Mouse (Mus musculus): Measurements from ENCODE around the gene Slc25a25. TPM values are rescaled to one million over a fixed set of nuclear protein-coding genes. Genes with fewer than 3 reads are reported as not detected.

Slc25a25 gene
- polyA plus RNA-seq, 1 experiment from 2014 or later: 17.8 TPM

DNA sequence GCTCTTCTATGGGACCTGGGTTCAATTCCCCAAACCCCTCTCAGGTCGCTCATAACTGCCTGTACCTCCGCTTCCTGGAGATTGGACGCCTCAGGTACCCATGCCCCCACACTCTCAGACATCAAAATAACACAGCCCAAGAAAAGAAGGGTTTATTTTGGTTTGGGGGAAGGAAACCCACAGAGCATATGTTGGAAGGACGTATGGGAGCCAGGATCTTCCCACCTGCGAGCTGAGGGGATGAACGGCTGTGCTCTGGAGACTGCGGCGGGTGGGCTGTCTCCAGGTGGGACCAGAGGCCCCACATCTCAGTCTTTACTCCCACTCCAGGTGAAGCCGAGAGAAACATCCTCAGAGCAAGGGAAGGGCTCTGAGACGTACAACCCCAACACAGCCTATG, 74.3 kb downstream of the Slc25a25 start:
- Histone ChIP-seq H3K27me3 (replicated peaks; ENCODE audit: control insufficient read depth, insufficient read depth, low read length) (no peaks in the 10 kb centered on the region), H3K9me3 (ENCODE audit: control insufficient read depth, low read length) (no peaks in the 10 kb centered on the region), H3K4me3 (ENCODE audit: low read depth, low read length) (no peak overlapping the region), H3K4me1 (replicated peaks; ENCODE audit: control insufficient read depth, insufficient read depth, low read length) (no peaks in the 10 kb centered on the region), H3K4me2 (ENCODE audit: low read length) (no peak overlapping the region), H3K36me3 (ENCODE audit: control insufficient read depth, insufficient read depth, low read length) (peaks cover 68% of the 10 kb centered on the region), H3K27ac (ENCODE audit: low read depth) (no peak overlapping the region), H3K9ac (ENCODE audit: low read length) (no peak overlapping the region)
- ATAC-seq (replicated peaks; ENCODE audit: low FRiP score, low TSS enrichment, low read depth) (no peak), DNase-seq (ENCODE audit: low spot score) (no peak)
- WGBS: 93% methylated on average over 10 of the region's 10 CpGs

DNA sequence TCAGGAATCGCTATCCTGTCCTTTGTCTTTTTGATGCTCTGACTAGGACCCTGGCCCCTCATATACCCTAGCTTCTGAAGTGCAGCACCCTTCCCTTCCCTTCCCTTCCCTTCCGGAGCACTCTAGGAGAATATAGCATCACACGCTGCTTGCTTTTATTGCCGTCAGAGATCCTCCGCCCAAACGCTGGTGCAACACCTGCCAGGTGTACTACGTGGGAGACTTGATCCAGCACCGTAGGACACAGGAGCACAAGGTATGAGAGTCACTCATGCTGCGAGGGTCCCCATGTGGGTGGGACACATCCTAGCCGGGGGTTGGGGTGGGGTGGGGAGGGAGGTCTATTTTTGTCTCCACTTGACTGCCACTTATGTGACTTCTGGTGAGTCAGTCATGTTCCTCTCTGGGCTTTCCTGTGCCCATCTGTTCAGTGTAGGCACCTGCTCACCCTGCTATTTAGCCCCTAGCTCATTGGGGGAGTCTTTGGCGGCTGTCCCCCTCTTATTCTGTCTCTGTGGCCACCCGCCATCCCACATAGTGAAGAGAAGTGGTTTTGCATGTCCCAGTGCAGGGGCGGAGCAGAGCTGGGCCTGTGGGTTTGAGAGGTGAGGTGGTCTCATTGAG, 75.8 kb downstream of the Slc25a25 start:
- WGBS: 92% methylated on average over 13 of the region's 13 CpGs
- Histone ChIP-seq H3K36me3 (ENCODE audit: control insufficient read depth, insufficient read depth, low read length) (peaks cover 82% of the 10 kb centered on the region), H3K4me2 (ENCODE audit: low read length) (no peak overlapping the region), H3K9me3 (ENCODE audit: control insufficient read depth, low read length) (no peaks in the 10 kb centered on the region), H3K9ac (ENCODE audit: low read length) (no peak overlapping the region), H3K4me1 (replicated peaks; ENCODE audit: control insufficient read depth, insufficient read depth, low read length) (no peaks in the 10 kb centered on the region), H3K27me3 (replicated peaks; ENCODE audit: control insufficient read depth, insufficient read depth, low read length) (no peaks in the 10 kb centered on the region), H3K4me3 (ENCODE audit: low read depth, low read length) (no peak overlapping the region), H3K27ac (ENCODE audit: low read depth) (no peak overlapping the region)
- DNase-seq (ENCODE audit: low spot score): no peak
- ATAC-seq (replicated peaks; ENCODE audit: low FRiP score, low TSS enrichment, low read depth): no peak

DNA sequence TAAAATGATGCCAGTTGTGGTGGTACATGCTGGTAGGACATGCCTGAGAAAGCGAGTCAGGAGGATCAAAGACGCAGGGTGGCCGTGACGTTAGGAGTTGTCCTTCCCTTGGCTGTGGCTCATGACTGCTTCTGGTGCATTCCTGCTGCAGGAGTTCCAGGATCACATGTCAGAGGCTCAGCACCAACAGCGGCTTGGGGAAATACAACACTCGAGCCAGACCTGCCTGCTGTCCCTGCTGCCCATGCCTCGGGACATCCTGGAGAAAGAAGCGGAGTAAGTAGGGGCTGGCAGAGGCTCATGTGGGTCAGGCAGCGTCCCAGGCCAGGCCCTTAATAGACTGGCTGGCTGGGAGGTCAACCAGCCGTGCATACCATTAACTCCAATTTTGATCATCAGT, 77.1 kb downstream of the Slc25a25 start:
- Histone ChIP-seq H3K4me3 (ENCODE audit: low read depth, low read length) (no peak overlapping the region), H3K9ac (ENCODE audit: low read length) (no peak overlapping the region), H3K27me3 (replicated peaks; ENCODE audit: control insufficient read depth, insufficient read depth, low read length) (no peaks in the 10 kb centered on the region), H3K4me1 (replicated peaks; ENCODE audit: control insufficient read depth, insufficient read depth, low read length) (no peaks in the 10 kb centered on the region), H3K9me3 (ENCODE audit: control insufficient read depth, low read length) (no peaks in the 10 kb centered on the region), H3K4me2 (ENCODE audit: low read length) (no peak overlapping the region), H3K27ac (ENCODE audit: low read depth) (no peak overlapping the region), H3K36me3 (ENCODE audit: control insufficient read depth, insufficient read depth, low read length) (peaks cover 94% of the 10 kb centered on the region)
- ATAC-seq (replicated peaks; ENCODE audit: low FRiP score, low TSS enrichment, low read depth) (no peak), DNase-seq (ENCODE audit: low spot score) (no peak)
- 91% methylated on average over 10 of the region's 10 CpGs for WGBS

DNA sequence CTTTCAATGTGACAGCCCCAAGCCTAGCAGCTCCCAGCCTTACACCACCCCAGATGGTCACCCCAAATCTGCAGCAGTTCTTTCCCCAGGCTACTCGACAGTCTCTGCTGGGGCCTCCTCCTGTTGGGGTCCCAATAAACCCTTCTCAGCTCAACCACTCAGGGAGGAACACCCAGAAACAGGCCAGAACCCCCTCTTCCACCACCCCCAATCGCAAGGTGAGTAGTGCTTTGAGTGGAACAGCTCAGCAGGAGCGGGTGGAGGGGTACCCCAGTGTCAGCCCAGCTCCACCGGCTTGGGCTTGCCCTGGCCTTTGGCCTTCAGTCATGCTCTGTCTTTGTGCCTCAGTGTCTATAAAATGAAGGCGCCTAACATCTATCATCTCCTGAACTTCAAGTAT, 83.9 kb downstream of the Slc25a25 start:
- ATAC-seq (replicated peaks; ENCODE audit: low FRiP score, low TSS enrichment, low read depth) (no peak), DNase-seq (ENCODE audit: low spot score) (no peak)
- WGBS: 94% methylated on average over 5 of the region's 5 CpGs
- H3K27ac ChIP-seq (ENCODE audit: low read depth): no peak overlapping the region
- no peak overlapping the region for H3K4me2 ChIP-seq (ENCODE audit: low read length)
- no peak overlapping the region for H3K4me3 ChIP-seq (ENCODE audit: low read depth, low read length)
- peaks cover 74% of the 10 kb centered on the region for H3K36me3 ChIP-seq (ENCODE audit: control insufficient read depth, insufficient read depth, low read length)
- H3K9ac ChIP-seq (ENCODE audit: low read length): no peak overlapping the region
- no peaks in the 10 kb centered on the region for H3K9me3 ChIP-seq (ENCODE audit: control insufficient read depth, low read length)
- H3K4me1 ChIP-seq (replicated peaks; ENCODE audit: control insufficient read depth, insufficient read depth, low read length): 0 out of 2 replicates have a peak, but pooled peaks cover 7% of the 10 kb centered on the region
- no peaks in the 10 kb centered on the region for H3K27me3 ChIP-seq (replicated peaks; ENCODE audit: control insufficient read depth, insufficient read depth, low read length)

Other genes starting within 250 kb of the Slc25a25 start
- 26.9 and 27.6 TPM in 2 replicates for gene Pomt1, start 214.9 kb downstream of the Slc25a25 start, polyA plus RNA-seq (2014; fragmentation: Nextera tagmentation; extraction: Ambion mirVana)
- gene Uck1, start 191.3 kb downstream of the Slc25a25 start, polyA plus RNA-seq (2014; fragmentation: Nextera tagmentation; extraction: Ambion mirVana): 61.8 and 65.8 TPM in 2 replicates
- gene Golga2, start 164.1 kb downstream of the Slc25a25 start, polyA plus RNA-seq (2014; fragmentation: Nextera tagmentation; extraction: Ambion mirVana): 20.1 and 20.2 TPM in 2 replicates
- 162 and 198 TPM in 2 replicates for gene Swi5, start 163.4 kb downstream of the Slc25a25 start, polyA plus RNA-seq (2014; fragmentation: Nextera tagmentation; extraction: Ambion mirVana)
- 48.4 and 53.1 TPM in 2 replicates for gene Ciz1, start 99.1 kb downstream of the Slc25a25 start, polyA plus RNA-seq (2014; fragmentation: Nextera tagmentation; extraction: Ambion mirVana)
- 22.7 TPM in 2 replicates for gene Dnm1, start 98.1 kb downstream of the Slc25a25 start, polyA plus RNA-seq (2014; fragmentation: Nextera tagmentation; extraction: Ambion mirVana)
- 35.7 and 36.8 TPM in 2 replicates for gene 1110008P14Rik, start 69.5 kb downstream of the Slc25a25 start, polyA plus RNA-seq (2014; fragmentation: Nextera tagmentation; extraction: Ambion mirVana)
- gene Lcn2, start 63.2 kb downstream of the Slc25a25 start, polyA plus RNA-seq (2014; fragmentation: Nextera tagmentation; extraction: Ambion mirVana): 0.93 TPM in 1 of 2 replicates, not detected in the other
- 36.4 and 37.0 TPM in 2 replicates for gene Ptges2, start 55.5 kb downstream of the Slc25a25 start, polyA plus RNA-seq (2014; fragmentation: Nextera tagmentation; extraction: Ambion mirVana)
- gene Naif1, start 988 bp downstream of the Slc25a25 start, polyA plus RNA-seq (2014; fragmentation: Nextera tagmentation; extraction: Ambion mirVana): 5.8 and 6.0 TPM in 2 replicates
- gene Fam102a, start 83.9 kb upstream of the Slc25a25 start, polyA plus RNA-seq (2014; fragmentation: Nextera tagmentation; extraction: Ambion mirVana): 10.3 and 11.4 TPM in 2 replicates
- 118 and 121 TPM in 2 replicates for gene Dpm2, start 119.4 kb upstream of the Slc25a25 start, polyA plus RNA-seq (2014; fragmentation: Nextera tagmentation; extraction: Ambion mirVana)
- 0.62 and 0.89 TPM in 2 replicates for gene Pip5kl1, start 123.4 kb upstream of the Slc25a25 start, polyA plus RNA-seq (2014; fragmentation: Nextera tagmentation; extraction: Ambion mirVana)
- 0.15 and 0.35 TPM in 2 replicates for gene 9430097D07Rik, start 124.2 kb upstream of the Slc25a25 start, polyA plus RNA-seq (2014; fragmentation: Nextera tagmentation; extraction: Ambion mirVana)
- gene St6galnac4, start 135.7 kb upstream of the Slc25a25 start, polyA plus RNA-seq (2014; fragmentation: Nextera tagmentation; extraction: Ambion mirVana): 15.5 and 20.3 TPM in 2 replicates
- 5.7 and 6.9 TPM in 2 replicates for gene St6galnac6, start 148.3 kb upstream of the Slc25a25 start, polyA plus RNA-seq (2014; fragmentation: Nextera tagmentation; extraction: Ambion mirVana)
- gene Ak1, start 170.3 kb upstream of the Slc25a25 start, polyA plus RNA-seq (2014; fragmentation: Nextera tagmentation; extraction: Ambion mirVana): 22.8 and 24.6 TPM in 2 replicates
- 59.5 and 61.4 TPM in 2 replicates for gene Eng, start 195.2 kb upstream of the Slc25a25 start, polyA plus RNA-seq (2014; fragmentation: Nextera tagmentation; extraction: Ambion mirVana)